Mouse (Mus musculus): ENCODE data around the gene Myo1e. TPM values are rescaled to one million over a fixed set of nuclear protein-coding genes. Genes with fewer than 3 reads are reported as not detected.

Gene Myo1e
- polyA plus RNA-seq, 1 experiment from 2014 or later: 16.2 TPM

- WGBS: 78% methylated on average over 10 of the region's 10 CpGs
- TF ChIP-seq CTCF (IDR thresholded peaks at IDR 0.05; ENCODE audit: low read depth): no peak
- Histone ChIP-seq H3K9me3 (ENCODE audit: control insufficient read depth) (no peaks in the 10 kb centered on the region), H3K4me1 (replicated peaks; ENCODE audit: control insufficient read depth, insufficient read depth, low read length) (no peaks in the 10 kb centered on the region), H3K36me3 (ENCODE audit: control insufficient read depth, insufficient read depth) (peaks cover 73% of the 10 kb centered on the region), H3K4me2 (replicated peaks; ENCODE audit: low read depth) (no peak overlapping the region), H3K27ac (ENCODE audit: low read depth, low read length) (no peak overlapping the region), H3K9ac (ENCODE audit: low read depth, low read length) (no peak overlapping the region), H3K4me3 (ENCODE audit: low read depth, low read length) (no peak overlapping the region), H3K27me3 (replicated peaks; ENCODE audit: control insufficient read depth, insufficient read depth, low read length) (no peaks in the 10 kb centered on the region)
- ATAC-seq: no peak
Measured at GRCm38 (mm10) chr9:70383750-70384149, 176.6 kb downstream of the Myo1e start.

GRCm38 (mm10) chr9:70384494-70384893, 177.3 kb downstream of the Myo1e start:
- 95% methylated on average over 4 of the region's 4 CpGs for WGBS
- TF ChIP-seq CTCF (IDR thresholded peaks at IDR 0.05; ENCODE audit: low read depth): no peak
- H3K9ac ChIP-seq (ENCODE audit: low read depth, low read length): no peak overlapping the region
- no peak for ATAC-seq
- no peak overlapping the region for H3K4me2 ChIP-seq (replicated peaks; ENCODE audit: low read depth)
- H3K27ac ChIP-seq (ENCODE audit: low read depth, low read length): no peak overlapping the region
- no peaks in the 10 kb centered on the region for H3K9me3 ChIP-seq (ENCODE audit: control insufficient read depth)
- H3K27me3 ChIP-seq (replicated peaks; ENCODE audit: control insufficient read depth, insufficient read depth, low read length): no peaks in the 10 kb centered on the region
- peaks cover 71% of the 10 kb centered on the region for H3K36me3 ChIP-seq (ENCODE audit: control insufficient read depth, insufficient read depth)
- no peaks in the 10 kb centered on the region for H3K4me1 ChIP-seq (replicated peaks; ENCODE audit: control insufficient read depth, insufficient read depth, low read length)
- no peak overlapping the region for H3K4me3 ChIP-seq (ENCODE audit: low read depth, low read length)

GRCm38 (mm10) chr9:70384958-70385728, 178.0 kb downstream of the Myo1e start:
- H3K9ac ChIP-seq (ENCODE audit: low read depth, low read length): no peak overlapping the region
- H3K27me3 ChIP-seq (replicated peaks; ENCODE audit: control insufficient read depth, insufficient read depth, low read length): no peaks in the 10 kb centered on the region
- H3K27ac ChIP-seq (ENCODE audit: low read depth, low read length): no peak overlapping the region
- H3K4me3 ChIP-seq (ENCODE audit: low read depth, low read length): no peak overlapping the region
- H3K9me3 ChIP-seq (ENCODE audit: control insufficient read depth): no peaks in the 10 kb centered on the region
- TF ChIP-seq CTCF (IDR thresholded peaks at IDR 0.05; ENCODE audit: low read depth): no peak
- peaks cover 66% of the 10 kb centered on the region for H3K36me3 ChIP-seq (ENCODE audit: control insufficient read depth, insufficient read depth)
- no peak overlapping the region for H3K4me2 ChIP-seq (replicated peaks; ENCODE audit: low read depth)
- 68% methylated on average over 18 of the region's 18 CpGs for WGBS
- no peak for ATAC-seq
- H3K4me1 ChIP-seq (replicated peaks; ENCODE audit: control insufficient read depth, insufficient read depth, low read length): no peaks in the 10 kb centered on the region

GRCm38 (mm10) chr9:70387410-70388119, 180.4 kb downstream of the Myo1e start:
- TF ChIP-seq CTCF (IDR thresholded peaks at IDR 0.05; ENCODE audit: low read depth): no peak
- no peaks in the 10 kb centered on the region for H3K27me3 ChIP-seq (replicated peaks; ENCODE audit: control insufficient read depth, insufficient read depth, low read length)
- no peak overlapping the region for H3K27ac ChIP-seq (ENCODE audit: low read depth, low read length)
- no peaks in the 10 kb centered on the region for H3K4me1 ChIP-seq (replicated peaks; ENCODE audit: control insufficient read depth, insufficient read depth, low read length)
- ATAC-seq: no peak
- H3K4me3 ChIP-seq (ENCODE audit: low read depth, low read length): no peak overlapping the region
- H3K9ac ChIP-seq (ENCODE audit: low read depth, low read length): no peak overlapping the region
- peaks cover 53% of the 10 kb centered on the region for H3K36me3 ChIP-seq (ENCODE audit: control insufficient read depth, insufficient read depth)
- no peaks in the 10 kb centered on the region for H3K9me3 ChIP-seq (ENCODE audit: control insufficient read depth)
- H3K4me2 ChIP-seq (replicated peaks; ENCODE audit: low read depth): no peak overlapping the region
- 74% methylated on average over 4 of the region's 4 CpGs for WGBS

GRCm38 (mm10) chr9:70389548-70389947, 182.4 kb downstream of the Myo1e start:
- H3K36me3 ChIP-seq (ENCODE audit: control insufficient read depth, insufficient read depth): peaks cover 44% of the 10 kb centered on the region
- WGBS: 77% methylated on average over 3 of the region's 3 CpGs
- no peaks in the 10 kb centered on the region for H3K27me3 ChIP-seq (replicated peaks; ENCODE audit: control insufficient read depth, insufficient read depth, low read length)
- H3K9me3 ChIP-seq (ENCODE audit: control insufficient read depth): no peaks in the 10 kb centered on the region
- no peak overlapping the region for H3K27ac ChIP-seq (ENCODE audit: low read depth, low read length)
- H3K4me1 ChIP-seq (replicated peaks; ENCODE audit: control insufficient read depth, insufficient read depth, low read length): no peaks in the 10 kb centered on the region
- no peak overlapping the region for H3K4me2 ChIP-seq (replicated peaks; ENCODE audit: low read depth)
- H3K4me3 ChIP-seq (ENCODE audit: low read depth, low read length): no peak overlapping the region
- ATAC-seq: no peak
- H3K9ac ChIP-seq (ENCODE audit: low read depth, low read length): no peak overlapping the region
- no peak for TF ChIP-seq CTCF (IDR thresholded peaks at IDR 0.05; ENCODE audit: low read depth)

- TF ChIP-seq CTCF (IDR thresholded peaks at IDR 0.05; ENCODE audit: low read depth): no peak
- 88% methylated on average over 5 of the region's 5 CpGs for WGBS
- no peak overlapping the region for H3K27ac ChIP-seq (ENCODE audit: low read depth, low read length)
- H3K27me3 ChIP-seq (replicated peaks; ENCODE audit: control insufficient read depth, insufficient read depth, low read length): no peaks in the 10 kb centered on the region
- H3K9me3 ChIP-seq (ENCODE audit: control insufficient read depth): no peaks in the 10 kb centered on the region
- H3K4me1 ChIP-seq (replicated peaks; ENCODE audit: control insufficient read depth, insufficient read depth, low read length): no peaks in the 10 kb centered on the region
- no peak overlapping the region for H3K4me3 ChIP-seq (ENCODE audit: low read depth, low read length)
- no peak for ATAC-seq
- peaks cover 46% of the 10 kb centered on the region for H3K36me3 ChIP-seq (ENCODE audit: control insufficient read depth, insufficient read depth)
- no peak overlapping the region for H3K9ac ChIP-seq (ENCODE audit: low read depth, low read length)
- no peak overlapping the region for H3K4me2 ChIP-seq (replicated peaks; ENCODE audit: low read depth)
Measured at GRCm38 (mm10) chr9:70391042-70391441, 183.9 kb downstream of the Myo1e start.
